In genomic region chr6:51822049-51822448, GRCm38 (mm10) we compare ENCODE assay signal across 25 mouse cellular contexts.
DNase-seq lines count a peak whose midpoint lies in the region; ATAC-seq and TF ChIP-seq lines count a peak whose summit lies in the region.
"Had no signal": no experiment of that assay in that cellular context is flagged by ENCODE, and none has a peak within 500 bp of the region (broad histone marks: within the 10 kb centered on the region; RNA-seq: fewer than 3 reads in every experiment).

No protein-coding gene starts in this region.

- no peak for ATAC-seq in kidney, embryonic 14.5 days (ENCODE audit: low FRiP score, low TSS enrichment)
- ATAC-seq: activated CD4-positive, CD25-positive, alpha-beta regulatory T cell, adult 4 months; CD4-positive, CD25-positive, alpha-beta regulatory T cell, adult 4 months; hindbrain, postnatal 0 days; midbrain, embryonic 16.5 days had no signal

- no peak for TF ChIP-seq CTCF in cerebellum, adult 2 months (IDR thresholded peaks at IDR 0.05; ENCODE audit: borderline replicate concordance, insufficient read depth, low read depth, low read length)

- peaks cover 8% of the 10 kb centered on the region for H3K9me3 ChIP-seq in kidney, embryonic 14.5 days (ENCODE audit: control insufficient read depth, low read length)

- H3K27ac ChIP-seq in kidney, embryonic 14.5 days (ENCODE audit: low read depth, low read length) = no peak overlapping the region
- H3K27ac ChIP-seq in cerebellum, adult 2 months (ENCODE audit: insufficient read depth, low read length) = peak overlapping the region; percentile 61
- H3K27ac ChIP-seq: embryonic facial prominence, embryonic 10.5 days; heart, adult 2 months; hindbrain, postnatal 0 days; kidney, postnatal 0 days; left cerebral cortex, adult 2 months; stomach, postnatal 0 days had no signal

- H3K9ac ChIP-seq in kidney, embryonic 14.5 days (ENCODE audit: low read depth, low read length) = no peak overlapping the region

- no peak overlapping the region for H3K4me2 ChIP-seq in kidney, embryonic 14.5 days (replicated peaks; ENCODE audit: low read depth, low read length)
- H3K4me2 ChIP-seq: liver, embryonic 11.5 days had no signal

- peaks cover 10% of the 10 kb centered on the region; the same call in 1 of the 2 replicates for H3K4me1 ChIP-seq in kidney, embryonic 14.5 days (ENCODE audit: control insufficient read depth, insufficient read depth, low read length)
- peaks cover 14% of the 10 kb centered on the region for H3K4me1 ChIP-seq in cerebellum, adult 2 months (ENCODE audit: control insufficient read depth, insufficient read depth, low read length)
- H3K4me1 ChIP-seq: megakaryocyte, embryonic 14.5 days had no signal

- no peak overlapping the region for H3K4me3 ChIP-seq in kidney, embryonic 14.5 days (ENCODE audit: low read length)
- H3K4me3 ChIP-seq in cerebellum, adult 2 months (replicated peaks; ENCODE audit: insufficient read depth, low read depth, low read length) = no peak overlapping the region
- H3K4me3 ChIP-seq: embryonic facial prominence, embryonic 10.5 days; heart, adult 2 months; left cerebral cortex, adult 2 months; megakaryocyte, embryonic 14.5 days had no signal

- H3K36me3 ChIP-seq in kidney, embryonic 14.5 days (ENCODE audit: control insufficient read depth, insufficient read depth, low read length) = no peaks in the 10 kb centered on the region
- H3K36me3 ChIP-seq: embryonic facial prominence, embryonic 10.5 days had no signal

- no peaks in the 10 kb centered on the region for H3K27me3 ChIP-seq in kidney, embryonic 14.5 days (ENCODE audit: control insufficient read depth, insufficient read depth, low read length)
- no peaks in the 10 kb centered on the region for H3K27me3 ChIP-seq in cerebellum, adult 2 months (ENCODE audit: control insufficient read depth, insufficient read depth, low read length)

- peak; percentile 18 for DNase-seq in kidney, adult 18-20 months
- DNase-seq in cerebellum, adult 2 months = peak; percentile 88 to 92
- peak; percentile 87 for DNase-seq in cerebellum, postnatal 36 days
- DNase-seq in kidney, postnatal 4 days = peak; percentile 16 to 36
- DNase-seq in heart, adult 11 months = no peak
- no peak for DNase-seq in thymus, postnatal 0 days (ENCODE audit: low spot score)
- DNase-seq: adrenal gland, postnatal 14 days; heart, adult 2 months; heart, postnatal 4 days; layer of hippocampus, adult 9-11 months; lung, adult 18-20 months; lung, postnatal 14 days; right cerebral cortex, postnatal 4 days; thymus, postnatal 14 days had no signal

- no peak for TF ChIP-seq POLR2A in cerebellum, adult 2 months (IDR thresholded peaks at IDR 0.05; ENCODE audit: borderline replicate concordance, insufficient read depth, low read length)

- 76% methylated on average over 4 of the region's 4 CpGs for WGBS in kidney, embryonic 14.5 days
- WGBS in cerebellum, adult 2 months = 12% methylated on average over 4 of the region's 4 CpGs

Comparison
In these comparisons a context has a peak if more than half of its experiments do, and no peak if none do; other contexts are left out.
1. DNase-seq: peak in kidney, adult 18-20 months (single experiment), cerebellum, adult 2 months (2 of 2), cerebellum, postnatal 36 days (2 of 2) and kidney, postnatal 4 days (2 of 2); none in heart, adult 11 months (single experiment) and thymus, postnatal 0 days (single experiment).